Comparison of ENCODE assay signal across 9 mouse cellular contexts in the genomic region with DNA sequence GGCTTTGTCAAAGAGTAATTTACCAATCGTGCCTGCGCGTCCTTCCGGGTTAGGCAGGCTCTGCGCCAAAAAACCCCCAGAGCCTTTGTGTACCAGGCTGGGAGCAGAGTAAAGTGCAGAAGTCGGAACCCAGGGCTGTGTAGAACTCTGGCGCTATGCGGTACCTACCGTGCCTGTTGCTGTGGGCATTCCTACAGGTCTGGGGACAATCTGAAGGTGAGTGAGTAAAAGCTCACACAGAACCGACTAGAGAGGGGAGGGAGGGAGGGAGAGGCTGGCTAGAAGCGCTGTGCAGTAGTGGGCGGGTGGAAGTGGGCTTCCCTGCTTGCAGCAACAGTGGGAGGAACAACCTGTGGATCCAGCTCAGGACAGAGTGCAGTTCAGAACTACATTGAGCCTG. TPM values are rescaled to one million over a fixed set of nuclear protein-coding genes. Genes with fewer than 3 reads are reported as not detected.
DNase-seq lines count a peak whose midpoint lies in the region; ATAC-seq and TF ChIP-seq lines count a peak whose summit lies in the region.
"Had no signal": no experiment of that assay in that cellular context is flagged by ENCODE, and none has a peak within 500 bp of the region (broad histone marks: within the 10 kb centered on the region; RNA-seq: fewer than 3 reads in every experiment).

No protein-coding gene starts in this region.

- peak overlapping the region; percentile 52; the same call in 1 of the 2 replicates for H3K9ac ChIP-seq in lung, embryonic 14.5 days

- no peaks in the 10 kb centered on the region for H3K36me3 ChIP-seq in lung, embryonic 14.5 days (ENCODE audit: insufficient read depth)
- H3K36me3 ChIP-seq in forebrain, embryonic 10.5 days (replicated peaks), result no peaks in the 10 kb centered on the region
- no peaks in the 10 kb centered on the region for H3K36me3 ChIP-seq in limb, embryonic 10.5 days

- H3K27me3 ChIP-seq in lung, embryonic 14.5 days (ENCODE audit: insufficient read depth, low read length), result no peaks in the 10 kb centered on the region
- H3K27me3 ChIP-seq in forebrain, embryonic 10.5 days (ENCODE audit: poor library complexity, severe bottlenecking), result no peaks in the 10 kb centered on the region
- H3K27me3 ChIP-seq in limb, embryonic 10.5 days (ENCODE audit: low read depth, poor library complexity, severe bottlenecking), result no peaks in the 10 kb centered on the region

- peak; percentile 71; the same call in 1 of the 2 replicates for ATAC-seq in lung, embryonic 14.5 days (ENCODE audit: insufficient read depth)

- H3K4me1 ChIP-seq in lung, embryonic 14.5 days (ENCODE audit: insufficient read depth), result no peaks in the 10 kb centered on the region
- H3K4me1 ChIP-seq in forebrain, embryonic 10.5 days, result peaks cover 7% of the 10 kb centered on the region
- peaks cover 6% of the 10 kb centered on the region for H3K4me1 ChIP-seq in limb, embryonic 10.5 days

- no peaks in the 10 kb centered on the region for H3K9me3 ChIP-seq in lung, embryonic 14.5 days (ENCODE audit: low read depth, low read length)
- no peaks in the 10 kb centered on the region for H3K9me3 ChIP-seq in forebrain, embryonic 10.5 days
- no peaks in the 10 kb centered on the region for H3K9me3 ChIP-seq in limb, embryonic 10.5 days (replicated peaks)

- peak overlapping the region; percentile 32 for H3K4me3 ChIP-seq in lung, embryonic 14.5 days (ENCODE audit: low read depth, low read length)
- peak overlapping the region; percentile 55 for H3K4me3 ChIP-seq in forebrain, embryonic 10.5 days
- peak overlapping the region; percentile 35 for H3K4me3 ChIP-seq in limb, embryonic 10.5 days
- H3K4me3 ChIP-seq: myocyte had no signal

- peak overlapping the region; percentile 61 for H3K4me2 ChIP-seq in lung, embryonic 14.5 days

- WGBS in lung, embryonic 14.5 days, result 29% methylated on average over 12 of the region's 12 CpGs
- 11% methylated on average over 12 of the region's 12 CpGs for WGBS in forebrain, embryonic 10.5 days
- 40% methylated on average over 12 of the region's 12 CpGs for WGBS in limb, embryonic 10.5 days

- H3K27ac ChIP-seq in lung, embryonic 14.5 days (ENCODE audit: low read depth), result no peak overlapping the region
- peak overlapping the region; percentile 84 for H3K27ac ChIP-seq in forebrain, embryonic 10.5 days
- peak overlapping the region; percentile 79 for H3K27ac ChIP-seq in limb, embryonic 10.5 days

- peak; percentile 59 for DNase-seq in lung, embryonic 14.5 days
- DNase-seq in lung, postnatal 14 days, result no peak
- peak; percentile 21 for DNase-seq in forebrain, embryonic 10.5 days (ENCODE audit: extremely low spot score, low spot score)
- DNase-seq in limb, embryonic 10.5 days (ENCODE audit: low spot score), result peak; percentile 38
- DNase-seq in neural tube, embryonic 10.5 days (ENCODE audit: extremely low spot score, low spot score), result peak; percentile 35
- DNase-seq in adrenal gland, postnatal 14 days, result no peak
- no peak for DNase-seq in urinary bladder, postnatal 4 days (ENCODE audit: low spot score in 2 of 2)
- no peak for DNase-seq in gastrocnemius, adult 8-10 months (ENCODE audit: low spot score in 2 of 2)

- no peak for TF ChIP-seq CTCF in lung, embryonic 14.5 days (IDR thresholded peaks at IDR 0.05; ENCODE audit: low read depth)

RNA-seq across cellular contexts. Expression of a gene that starts 12.8 kb away (rescaled TPM):
- 31.9 and 35.3 TPM in 2 replicates for polyA plus RNA-seq in lung, embryonic 14.5 days (2014; fragmentation: Nextera tagmentation; extraction: Ambion mirVana)
- polyA plus RNA-seq in forebrain, embryonic 10.5 days (2016; fragmentation: Nextera tagmentation; extraction: Ambion mirVana), result 17.0 and 22.1 TPM in 2 replicates
- 15.7 and 24.9 TPM in 2 replicates for polyA plus RNA-seq in limb, embryonic 10.5 days (2016; fragmentation: Nextera tagmentation; extraction: Ambion mirVana)
- total RNA-seq in adrenal gland, postnatal 14 days (2021), result 112 and 145 TPM in 2 replicates
- 1 to 10 TPM; 1.8 to 6.4 (median 3.9) TPM for total RNA-seq in gastrocnemius, adult 8-10 months (2022)

Comparison
In these comparisons a context has a peak if more than half of its experiments do, and no peak if none do; other contexts are left out.
1. DNase-seq: peak in lung, embryonic 14.5 days (single experiment), forebrain, embryonic 10.5 days (single experiment), limb, embryonic 10.5 days (single experiment) and neural tube, embryonic 10.5 days (single experiment); none in lung, postnatal 14 days (single experiment), adrenal gland, postnatal 14 days (single experiment), urinary bladder, postnatal 4 days (0 of 2) and gastrocnemius, adult 8-10 months (0 of 2).
2. Peak in every context shown above with its lines, with median percentiles within 50 percentile points of each other: H3K4me3 ChIP-seq.